Mouse (Mus musculus): Measurements from ENCODE around the gene Tm4sf4.

Gene Tm4sf4

DNA sequence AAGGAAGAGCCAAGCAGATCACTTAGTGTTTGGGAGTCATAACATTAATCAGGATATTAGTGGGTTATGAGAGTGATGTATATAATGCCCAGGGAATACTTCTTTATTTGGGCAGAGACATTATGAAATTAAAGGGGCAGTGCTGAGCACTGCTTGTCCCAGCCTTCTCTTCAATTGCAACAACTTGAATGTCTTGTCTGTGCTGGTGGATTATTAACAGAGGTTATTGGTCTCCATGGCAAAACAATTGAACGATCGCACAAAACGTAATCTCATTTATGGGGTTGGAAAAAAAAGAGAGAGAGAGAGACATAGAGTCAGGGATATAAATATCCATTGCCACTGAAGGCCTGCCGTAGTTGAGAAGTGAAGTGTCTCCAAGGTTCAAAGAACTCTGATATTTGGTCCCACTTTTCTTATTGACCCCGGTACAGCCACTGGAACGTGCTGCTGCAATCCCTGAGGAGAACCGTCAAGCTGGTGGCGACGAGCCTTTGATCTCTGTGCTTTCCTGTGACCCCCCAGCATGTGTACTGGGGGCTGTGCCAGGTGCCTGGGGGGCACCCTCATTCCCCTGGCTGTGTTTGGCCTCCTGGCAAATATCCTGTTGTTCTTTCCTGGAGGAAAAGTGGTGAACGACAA, at the start of gene Tm4sf4:
TSS of gene Tm4sf4 (plus strand) at position 226 of the 642 bp plus-strand sequence.
- no peak for DNase-seq (ENCODE audit: low spot score in 2 of 2)

DNA sequence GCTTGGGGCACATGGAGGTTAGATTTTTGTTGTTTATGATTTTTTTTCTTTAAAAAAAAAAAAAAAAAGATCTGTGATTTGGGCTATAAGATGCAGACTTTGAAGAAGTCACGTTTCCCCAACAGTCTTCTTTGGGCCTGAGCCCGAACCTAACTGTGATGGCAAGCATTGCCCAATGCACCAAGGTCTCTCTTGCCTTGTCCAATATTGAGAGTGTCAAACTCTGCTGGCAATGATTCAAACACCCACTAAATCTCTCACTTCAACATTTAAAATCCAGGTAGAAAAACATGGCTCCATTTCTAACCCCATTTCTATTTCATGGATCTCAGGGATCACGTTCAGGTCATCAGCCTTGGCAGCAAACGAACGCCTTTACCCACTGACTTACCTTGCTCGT, 38.7 kb upstream of the Tm4sf4 start:
- no peak for DNase-seq (ENCODE audit: low spot score in 2 of 2)

DNA sequence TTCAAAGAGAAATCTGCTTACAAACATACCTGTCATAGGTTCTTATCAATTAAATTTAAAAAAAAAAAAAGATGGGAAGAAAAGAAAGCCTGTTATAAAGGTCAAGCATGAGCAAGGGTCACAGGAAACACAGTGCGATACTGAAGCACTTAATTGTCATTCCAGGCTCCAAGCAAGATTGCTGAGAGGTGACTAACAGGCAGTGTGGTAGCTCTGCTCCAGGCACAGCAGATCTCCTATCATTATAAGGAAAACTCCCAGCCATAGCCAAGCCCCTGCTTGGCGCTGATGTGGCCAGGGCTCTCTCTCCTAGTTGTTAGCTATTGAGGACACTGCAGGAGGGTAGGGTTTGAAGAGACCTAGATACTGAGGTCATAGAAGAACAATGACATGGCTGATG, 38.2 kb upstream of the Tm4sf4 start:
- DNase-seq (ENCODE audit: low spot score in 2 of 2): no peak

DNA sequence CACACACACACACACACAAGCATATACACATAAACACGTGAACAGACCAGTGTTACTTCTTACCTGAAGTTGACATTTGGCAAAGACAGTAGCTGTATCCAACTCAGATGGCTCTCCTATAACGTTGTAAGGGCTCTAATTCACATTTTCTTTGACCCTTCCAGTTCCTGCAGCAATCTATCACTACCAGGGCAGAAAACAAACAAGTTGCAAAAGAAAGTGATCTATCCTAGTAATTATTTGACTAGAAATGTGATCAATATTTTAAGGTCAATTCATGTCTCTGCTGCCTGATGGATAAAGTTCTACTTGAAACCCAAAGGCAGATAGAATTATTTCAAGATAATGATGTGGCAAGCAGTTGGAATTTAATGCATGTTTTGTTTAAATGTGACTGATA, 37.5 kb upstream of the Tm4sf4 start:
- DNase-seq (ENCODE audit: low spot score in 2 of 2): no peak

DNA sequence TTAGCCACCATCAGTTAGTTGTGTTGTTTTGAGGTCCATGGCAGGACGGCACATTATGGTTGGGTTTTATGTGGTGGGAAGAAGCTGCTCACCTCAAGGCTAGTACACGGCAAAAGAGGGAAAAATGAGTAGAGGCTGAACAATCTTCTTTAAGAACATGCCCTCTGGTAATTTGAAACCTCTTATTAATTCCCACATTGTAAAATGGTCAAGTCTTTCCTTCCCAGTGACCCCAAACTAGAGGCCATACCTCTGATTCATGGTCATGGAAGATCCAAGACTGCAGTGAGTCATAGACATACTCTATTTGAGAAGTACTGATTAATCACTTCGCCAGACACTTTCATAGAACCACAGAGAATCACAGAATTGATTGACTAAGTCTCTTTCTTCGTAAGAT, 13.6 kb upstream of the Tm4sf4 start:
- no peak for DNase-seq (ENCODE audit: low spot score in 2 of 2)

DNA sequence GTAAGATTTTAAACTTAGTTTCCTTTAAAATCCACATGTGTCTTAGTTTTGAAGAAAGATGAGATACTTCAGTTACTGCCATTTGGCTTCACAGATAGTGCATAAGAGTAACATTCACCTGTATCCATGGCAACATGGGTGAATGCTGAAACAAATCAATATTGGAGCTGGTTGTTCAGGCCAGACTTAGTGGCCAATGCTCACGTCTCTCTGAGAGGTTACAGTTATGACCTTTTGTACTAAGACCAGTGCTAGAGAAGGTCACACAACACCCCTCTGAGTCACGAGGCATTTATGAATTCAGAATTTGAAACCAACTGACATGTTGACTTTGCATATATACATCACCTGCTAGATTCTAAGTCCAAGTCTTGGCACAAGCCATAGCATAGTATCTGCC, 4.9 kb upstream of the Tm4sf4 start:
- DNase-seq (ENCODE audit: low spot score in 2 of 2): no peak

DNA sequence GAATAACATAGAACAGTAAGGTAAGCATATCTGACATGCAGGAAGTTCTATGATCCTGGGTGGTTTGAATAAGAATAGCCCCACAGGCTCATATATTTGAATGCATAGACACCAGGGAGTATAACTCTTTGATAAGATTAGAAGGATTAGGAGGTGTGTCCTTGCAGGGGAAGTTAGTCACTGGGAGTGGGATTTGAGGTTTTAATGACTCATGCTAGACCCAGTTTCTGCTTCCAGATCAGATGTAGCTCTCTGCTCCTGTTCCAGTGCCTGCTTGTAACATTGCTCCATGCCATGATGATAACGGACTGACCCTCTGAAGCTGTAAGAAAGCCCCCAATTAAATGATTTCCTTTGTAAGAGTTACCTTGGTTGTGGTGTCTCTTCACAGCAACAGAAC, 4.5 kb upstream of the Tm4sf4 start:
- no peak for DNase-seq (ENCODE audit: low spot score in 2 of 2)

DNA sequence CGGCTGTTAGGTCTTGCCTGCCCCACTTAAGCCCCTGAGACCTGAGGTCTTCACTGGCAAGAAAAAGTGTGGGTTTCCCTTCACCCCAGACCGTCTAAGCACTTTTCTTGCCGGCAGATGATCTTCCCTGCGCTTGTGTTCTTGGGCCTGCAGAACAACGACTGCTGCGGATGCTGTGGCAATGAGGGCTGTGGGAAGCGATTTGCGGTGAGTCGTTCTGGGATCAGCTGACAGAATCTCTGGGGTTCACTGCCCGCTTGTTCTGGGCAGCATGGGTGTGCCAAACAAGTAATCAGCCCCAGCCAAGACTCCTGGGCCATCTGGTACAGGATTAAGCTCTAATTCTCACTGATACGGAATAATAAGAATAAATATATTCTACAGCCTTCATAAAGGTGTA, 1.2 kb downstream of the Tm4sf4 start:
- no peak for DNase-seq (ENCODE audit: low spot score in 2 of 2)

DNA sequence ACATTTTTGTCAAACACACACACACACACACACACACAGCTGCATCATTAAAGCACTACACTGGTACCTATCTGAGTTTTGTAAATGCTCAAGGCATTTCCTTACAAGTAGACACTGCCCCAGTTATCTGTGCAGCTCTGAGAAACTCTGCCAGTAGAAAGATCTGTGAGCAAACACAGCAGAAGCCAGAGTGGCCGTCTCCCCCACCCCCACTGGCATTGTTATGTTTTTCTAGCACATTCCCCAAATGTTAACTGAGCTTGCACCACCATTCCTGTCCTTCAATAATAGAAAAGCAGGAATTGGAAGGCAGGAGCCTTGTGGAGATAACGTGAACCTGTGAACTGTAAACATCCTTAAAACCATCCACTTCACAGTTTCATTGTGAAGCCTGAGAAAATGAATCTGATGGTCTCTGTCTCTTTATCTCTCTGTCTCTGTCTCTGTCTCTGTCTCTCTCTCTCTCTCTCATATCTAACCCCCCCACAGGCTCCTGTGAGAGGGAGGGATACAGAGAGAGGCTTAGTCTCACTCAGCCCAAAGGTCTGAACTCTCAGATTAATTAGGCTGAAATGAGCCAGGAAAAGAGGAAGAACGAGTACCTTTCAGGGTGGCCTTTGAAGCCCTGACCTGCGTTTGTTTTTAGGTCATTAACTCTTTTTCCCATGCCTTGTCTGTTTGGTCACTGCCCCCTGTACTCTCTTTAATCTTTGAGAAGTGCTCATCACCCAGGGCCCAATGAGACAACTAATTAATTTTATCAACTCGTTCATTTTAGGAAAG, 3.8 kb downstream of the Tm4sf4 start:
- DNase-seq (ENCODE audit: low spot score in 2 of 2): no peak

DNA sequence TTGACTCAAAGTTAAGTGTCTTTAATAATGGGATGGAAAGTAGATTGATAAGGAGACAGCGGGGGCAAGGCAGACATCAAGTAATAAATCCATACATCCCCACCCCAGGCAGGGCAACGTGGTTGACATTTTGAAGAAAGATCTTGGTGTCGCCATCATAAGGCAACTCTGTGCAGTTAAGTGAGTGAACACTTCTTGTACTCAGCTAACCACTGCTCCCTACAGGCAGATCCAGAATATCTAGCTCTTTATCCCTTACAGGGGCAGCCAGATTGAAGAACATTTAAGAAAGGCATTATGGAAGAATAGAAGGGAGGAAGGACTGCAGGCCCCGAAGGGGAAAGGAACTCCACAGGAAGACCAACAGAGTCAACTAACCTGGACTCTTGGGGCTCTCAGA, 4.4 kb downstream of the Tm4sf4 start:
- DNase-seq (ENCODE audit: low spot score in 2 of 2): no peak

DNA sequence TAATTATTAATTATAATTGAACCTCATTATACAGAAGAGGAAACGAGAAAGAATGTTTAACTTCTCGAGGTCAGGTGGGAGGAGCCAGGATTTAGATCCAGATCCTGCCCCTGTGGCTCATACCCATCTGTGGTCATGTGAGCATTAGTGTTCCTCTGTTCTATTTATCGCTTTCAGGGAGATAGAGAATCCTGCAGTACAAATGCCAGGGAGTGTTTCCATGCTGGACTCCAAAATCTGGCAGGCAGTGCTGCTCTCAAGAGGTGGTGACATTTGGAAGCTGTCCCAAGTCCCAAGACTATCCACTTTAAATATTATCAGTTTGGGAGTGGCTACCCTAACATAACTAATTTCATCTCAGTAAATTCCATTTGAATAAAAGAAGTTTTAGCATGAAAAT, 6.6 kb downstream of the Tm4sf4 start:
- DNase-seq (ENCODE audit: low spot score in 2 of 2): no peak

DNA sequence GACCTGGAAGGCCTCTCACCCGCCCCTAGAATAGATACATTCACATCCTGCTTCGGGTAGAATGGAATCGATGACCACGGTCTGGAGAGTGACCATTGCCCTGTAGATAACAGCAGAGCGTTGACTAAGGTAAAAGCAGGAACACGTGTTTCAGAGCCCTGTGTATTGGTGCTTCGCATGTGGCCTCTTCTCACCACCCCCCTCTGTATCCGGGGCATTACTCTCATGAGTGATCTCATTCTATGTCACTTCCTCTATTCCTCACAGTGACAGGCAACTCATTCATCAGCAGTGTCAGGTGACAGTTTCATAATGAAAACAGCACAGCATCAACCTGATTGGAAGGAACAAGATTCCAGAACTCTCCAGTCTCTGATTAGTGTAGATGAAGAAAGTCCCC, 10.2 kb downstream of the Tm4sf4 start:
- no peak for DNase-seq (ENCODE audit: low spot score in 2 of 2)

DNA sequence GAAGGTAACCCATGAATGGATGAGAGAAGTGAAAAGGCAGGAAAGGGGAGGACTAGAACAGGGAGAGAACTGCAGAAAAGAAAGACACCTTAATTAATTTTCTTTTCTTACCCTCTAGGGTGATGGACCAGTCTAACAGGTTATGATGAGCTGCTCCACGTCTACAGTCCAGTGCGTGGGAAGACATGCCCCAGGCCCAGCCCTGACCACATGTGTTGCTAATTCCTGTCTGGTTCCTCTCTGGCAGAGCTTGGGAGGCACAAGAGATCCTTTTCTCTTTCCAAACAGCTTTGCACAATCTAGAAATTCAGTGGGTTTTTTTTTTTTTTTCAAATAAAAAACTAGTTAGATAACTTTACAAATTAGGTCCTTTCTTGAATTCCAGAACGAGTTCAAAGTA, 15.8 kb downstream of the Tm4sf4 start:
- no peak for DNase-seq (ENCODE audit: low spot score in 2 of 2)

DNA sequence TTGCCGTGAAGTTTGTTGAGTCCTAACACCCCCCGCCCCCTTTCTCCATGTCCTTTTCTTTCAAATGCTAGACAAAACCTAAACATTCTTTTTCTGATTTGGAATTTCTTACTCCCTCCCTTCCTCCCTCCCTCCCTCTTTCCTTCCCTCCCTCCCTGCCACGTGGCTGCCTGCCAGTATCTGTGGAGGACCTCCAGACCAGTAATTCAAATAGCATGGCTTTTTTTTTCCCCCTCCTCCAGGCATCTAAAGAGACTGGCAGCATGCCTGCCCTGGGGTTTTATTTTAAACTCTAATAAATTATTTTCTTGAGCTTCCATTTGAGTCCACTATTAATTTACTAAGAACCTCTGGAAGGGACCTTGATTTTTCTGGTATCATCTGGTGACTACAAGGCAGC, 20.6 kb downstream of the Tm4sf4 start:
- DNase-seq (ENCODE audit: low spot score in 2 of 2): no peak

DNA sequence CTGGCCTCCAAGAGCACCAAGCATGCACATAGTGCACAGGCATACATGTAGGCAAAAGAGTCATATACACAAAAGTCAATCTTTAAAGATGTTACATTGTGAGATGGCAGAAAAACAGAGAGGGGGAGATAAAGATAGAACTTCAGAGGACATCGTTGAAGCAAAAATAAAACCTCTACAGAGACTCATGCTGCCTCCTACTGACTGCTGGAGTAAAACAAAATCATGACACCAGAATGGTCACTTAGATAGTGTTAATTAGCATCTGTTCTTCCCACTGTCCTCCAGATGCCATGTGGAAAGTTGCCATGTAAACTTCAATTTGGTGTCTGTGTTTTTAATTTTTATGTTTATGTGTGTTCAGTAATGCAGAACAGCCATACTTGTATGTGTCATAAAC, 22.8 kb downstream of the Tm4sf4 start:
- peak in 1 of 2 experiments; percentile 3 for DNase-seq (ENCODE audit: low spot score in 2 of 2)

DNA sequence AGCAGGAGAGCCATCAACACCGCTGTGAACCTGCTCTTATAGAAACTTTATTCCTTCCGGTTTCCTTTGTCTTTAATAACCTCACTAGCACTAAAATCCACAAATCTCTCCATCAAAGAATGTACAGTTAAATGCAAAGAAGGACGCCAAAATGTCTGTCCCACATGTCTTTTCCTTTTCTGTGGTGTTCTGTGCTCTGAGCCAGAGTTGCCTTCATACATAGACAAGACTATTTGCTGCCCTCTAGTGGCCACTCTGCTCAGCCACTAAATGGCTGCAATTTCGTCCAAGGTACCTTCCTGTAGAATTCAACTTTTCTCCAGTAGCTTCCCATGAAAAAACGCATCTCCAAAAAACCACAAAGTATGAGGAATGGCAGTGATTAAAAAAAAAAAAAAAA, 23.3 kb downstream of the Tm4sf4 start:
- DNase-seq (ENCODE audit: low spot score in 2 of 2): peak; percentile 26 to 81

DNA sequence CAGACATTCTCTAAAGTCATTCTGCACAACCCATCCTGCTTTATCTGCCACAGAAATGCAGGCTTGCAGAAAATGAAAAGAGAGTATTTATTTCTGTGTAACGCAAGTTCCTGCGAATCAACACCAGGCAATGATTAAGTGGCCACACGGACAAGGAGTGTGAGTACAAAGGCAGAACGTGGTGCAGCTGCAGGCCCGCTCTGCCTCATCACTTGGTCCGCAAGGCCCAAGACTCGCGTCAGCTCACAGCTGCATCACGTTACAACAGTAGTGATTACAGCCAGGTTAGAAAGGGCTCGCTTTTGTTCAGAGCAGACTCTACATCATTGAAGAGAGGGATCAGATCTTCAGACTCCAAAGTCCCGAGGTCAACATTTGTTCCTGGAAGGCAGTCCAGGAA, 33.5 kb downstream of the Tm4sf4 start:
- no peak for DNase-seq (ENCODE audit: low spot score in 2 of 2)

DNA sequence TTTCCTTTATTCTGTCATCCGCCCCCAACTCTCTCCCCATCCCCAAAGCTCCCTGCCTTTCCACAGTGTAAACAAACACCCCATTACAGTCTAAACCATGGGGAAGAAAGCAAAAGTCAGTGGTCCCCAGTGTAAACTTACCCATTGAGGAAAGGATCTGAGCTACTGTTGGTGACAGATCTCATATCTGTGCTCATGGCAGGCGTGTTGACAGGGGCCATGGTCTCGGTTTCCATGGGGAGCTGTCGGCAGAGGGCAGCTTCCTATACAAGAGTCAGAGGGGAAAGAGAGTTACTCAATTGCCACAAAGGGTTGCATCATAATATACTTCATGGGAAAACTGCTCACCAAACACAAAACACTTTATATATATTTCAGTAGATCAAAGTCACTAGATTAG, 38.2 kb downstream of the Tm4sf4 start:
- no peak for DNase-seq (ENCODE audit: low spot score in 2 of 2)

DNA sequence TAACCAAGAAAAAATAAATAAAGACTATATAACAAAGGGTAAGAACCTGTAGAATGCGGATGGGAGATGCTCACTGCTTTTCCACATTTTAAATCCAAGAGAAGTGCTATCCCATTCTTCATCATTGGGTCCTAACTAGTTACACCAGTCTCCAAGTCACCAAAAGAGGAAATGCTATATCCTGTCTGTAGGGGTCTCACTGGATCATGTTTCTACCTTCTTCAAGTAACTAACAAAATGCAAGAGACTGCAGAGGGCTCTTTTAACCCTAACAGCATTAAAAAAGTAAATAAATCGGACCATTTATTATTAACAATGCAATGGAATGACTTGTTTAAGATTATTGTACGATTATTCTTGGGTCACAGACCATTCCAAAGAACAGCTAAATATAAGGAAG, 41.2 kb downstream of the Tm4sf4 start:
- no peak for DNase-seq (ENCODE audit: low spot score in 2 of 2)

DNA sequence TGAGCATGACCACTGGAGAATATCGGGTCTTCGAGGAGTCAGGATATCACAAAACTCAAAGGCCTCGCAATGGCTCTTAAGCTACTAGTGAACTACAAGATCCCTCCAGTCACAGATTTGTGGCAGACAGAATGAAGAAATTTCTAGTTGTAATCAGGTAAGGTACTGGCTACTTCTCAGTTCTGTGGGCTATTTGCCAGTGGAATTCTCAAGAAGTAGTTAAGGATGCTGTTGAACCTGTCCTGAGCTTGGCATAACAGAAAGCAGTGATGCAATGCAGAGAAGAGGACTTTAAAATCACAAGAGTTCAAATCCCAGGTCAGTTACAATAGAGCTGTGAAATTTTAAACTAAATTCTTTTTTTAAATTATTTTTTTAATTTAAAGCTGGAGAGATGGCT, 44.2 kb downstream of the Tm4sf4 start:
- DNase-seq (ENCODE audit: low spot score in 2 of 2): no peak

DNA sequence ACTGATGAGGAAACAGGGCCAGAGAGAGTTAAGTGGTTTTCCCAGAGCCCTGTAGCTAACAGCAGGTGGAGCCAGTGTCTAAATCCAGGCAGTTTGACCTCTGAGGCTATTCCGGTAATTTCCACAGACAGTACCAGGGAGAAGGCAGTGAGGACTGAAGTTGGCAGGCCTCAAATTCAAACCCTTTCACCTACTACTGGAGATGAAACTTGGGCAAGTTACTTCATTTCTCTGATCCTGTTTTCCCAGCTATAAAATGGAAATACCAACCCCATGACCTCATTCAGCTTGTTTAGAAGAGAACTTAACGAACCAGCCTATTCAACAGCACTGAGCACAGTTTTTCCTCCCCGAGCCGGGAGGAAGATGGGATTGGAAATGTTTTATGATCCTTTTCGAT, 45.2 kb downstream of the Tm4sf4 start:
- peak in 1 of 2 experiments; percentile 25 for DNase-seq (ENCODE audit: low spot score in 2 of 2)

DNA sequence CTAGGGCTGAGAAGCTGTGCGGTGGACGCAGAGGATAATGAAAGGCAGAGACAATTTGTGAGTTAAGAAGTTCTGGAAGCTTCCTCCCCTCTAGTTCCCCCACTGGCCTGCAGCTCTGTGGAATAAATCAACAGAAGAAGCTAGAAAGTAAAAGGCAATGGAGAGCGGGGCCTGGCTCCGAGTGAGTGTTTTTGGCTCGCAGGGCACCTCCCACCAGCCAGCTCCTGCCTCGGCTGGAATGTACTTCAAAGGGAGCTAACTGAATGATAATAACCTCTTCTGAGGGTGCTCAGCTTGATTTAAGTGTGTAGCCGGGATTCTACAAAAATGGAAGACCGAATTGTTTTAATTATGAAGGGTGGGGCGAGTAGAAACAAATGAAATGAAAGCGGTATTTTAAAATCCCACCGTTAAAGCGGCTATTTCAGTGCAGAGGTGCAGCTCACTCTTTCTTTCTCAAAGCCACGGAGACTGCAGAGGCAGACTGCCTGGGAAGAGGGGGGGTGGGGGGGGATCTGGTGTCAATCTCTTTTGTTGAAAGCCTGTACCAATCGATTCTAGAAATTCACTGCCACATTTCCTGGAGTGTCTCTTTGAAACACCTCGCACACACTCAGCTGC, 46.0 kb downstream of the Tm4sf4 start:
- no peak for DNase-seq (ENCODE audit: low spot score in 2 of 2)

DNA sequence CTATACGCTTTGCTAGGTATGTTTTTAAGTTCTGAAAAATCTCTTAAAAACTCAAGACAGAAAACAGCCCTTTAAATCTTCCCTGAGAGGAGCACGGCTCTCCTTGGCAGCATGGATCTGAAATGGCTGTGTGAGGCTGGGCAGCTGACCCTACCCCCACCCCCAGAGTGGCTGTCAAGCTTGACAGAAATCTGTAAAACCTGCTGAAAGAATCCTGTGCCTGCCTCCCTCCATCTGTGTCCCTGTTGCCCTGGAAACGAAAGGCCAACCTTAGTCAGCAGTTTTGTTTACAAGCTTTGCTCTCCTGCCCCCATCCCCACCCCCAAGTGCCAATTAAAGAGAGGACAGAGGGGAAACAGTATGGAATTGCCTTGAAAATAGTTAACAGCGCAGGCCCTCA, 47.3 kb downstream of the Tm4sf4 start:
- DNase-seq (ENCODE audit: low spot score in 2 of 2): no peak

Data from left cerebral cortex, adult 9 months (tissue).